Mouse (Mus musculus) kidney, adult 2 months (tissue): ENCODE data around the gene Elk4.

Experiments
- CTCF ChIP-seq: fragments of 200-500 bp; conservative IDR thresholded peaks from 2 replicates; pipeline ENCODE4 v1.5.1; 2011; ENCODE audit warnings: low read depth, mild to moderate bottlenecking, control low read depth, low read length, moderate library complexity, mixed read lengths; ENCODE audit not compliant: insufficient read depth, insufficient read length
- POLR2A ChIP-seq: fragments of 200-500 bp; IDR thresholded peaks from one replicate; pipeline ENCODE4 v1.6.1; 2011; ENCODE audit warnings: low read depth, low read length, control low read depth

DNA sequence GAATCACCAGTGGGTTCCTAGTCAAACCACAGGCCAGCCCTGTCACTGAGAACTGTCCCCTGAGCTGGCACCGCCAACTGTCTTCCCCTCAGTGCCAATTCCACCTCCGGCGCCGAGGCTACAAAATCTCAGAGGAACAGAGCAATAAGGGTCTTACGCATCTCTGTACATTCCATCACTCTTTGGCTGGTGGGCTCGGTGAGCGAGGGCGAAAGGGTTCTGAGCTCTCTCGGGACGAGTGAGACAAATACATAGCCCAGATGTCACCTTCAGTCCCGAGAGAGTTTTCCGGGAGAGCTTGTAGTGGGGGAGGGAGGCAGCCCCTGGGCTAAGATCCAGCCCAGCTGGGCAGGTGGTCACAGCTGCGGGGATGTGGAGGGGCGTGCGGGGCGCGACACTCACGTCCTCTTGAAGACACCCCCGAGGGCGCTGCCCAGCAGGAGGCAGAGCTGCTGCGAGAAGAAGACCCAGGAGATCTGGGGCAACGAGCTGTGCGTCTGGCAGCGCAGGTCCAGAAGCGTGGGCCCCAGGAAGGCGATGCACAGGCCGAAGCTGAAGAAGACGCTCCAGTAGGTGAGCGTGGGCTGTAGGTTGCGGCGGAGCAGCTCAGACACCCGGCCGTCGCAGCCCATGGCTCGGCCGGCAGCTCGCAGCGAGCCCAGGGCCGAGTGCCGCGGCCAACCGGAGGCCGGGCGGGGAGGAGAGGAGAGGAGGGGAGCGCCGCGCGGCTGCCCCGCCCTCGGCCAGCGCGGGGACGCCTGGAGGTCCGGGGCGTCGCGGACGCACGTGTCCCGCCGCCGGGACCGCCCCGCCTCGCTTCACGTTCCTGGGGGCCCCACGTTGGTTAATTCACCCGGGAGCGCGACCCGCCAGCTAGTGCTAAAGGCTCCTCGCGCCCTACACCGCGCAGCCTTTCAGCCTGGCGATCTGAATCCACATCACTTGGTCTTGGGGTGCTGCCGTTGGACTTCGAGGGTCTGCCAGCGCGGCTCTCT lies 60.2 kb downstream of the Elk4 start, which contains the start of gene Mfsd4a:
- TF ChIP-seq CTCF (0 out of 2 replicates have a peak, but pooled peaks have one; percentile 9), POLR2A (no peak)
